Mouse (Mus musculus): ENCODE data around the gene Armh1. TPM values are rescaled to one million over a fixed set of nuclear protein-coding genes. Genes with fewer than 3 reads are reported as not detected.
"Not testable (repeated sequence)": the region's sequence is repeated elsewhere in the genome, so short reads cannot be mapped to it uniquely, and the experiment has no call there.

Armh1 gene
- polyA plus RNA-seq, 1 experiment, result 0.44 TPM

DNA sequence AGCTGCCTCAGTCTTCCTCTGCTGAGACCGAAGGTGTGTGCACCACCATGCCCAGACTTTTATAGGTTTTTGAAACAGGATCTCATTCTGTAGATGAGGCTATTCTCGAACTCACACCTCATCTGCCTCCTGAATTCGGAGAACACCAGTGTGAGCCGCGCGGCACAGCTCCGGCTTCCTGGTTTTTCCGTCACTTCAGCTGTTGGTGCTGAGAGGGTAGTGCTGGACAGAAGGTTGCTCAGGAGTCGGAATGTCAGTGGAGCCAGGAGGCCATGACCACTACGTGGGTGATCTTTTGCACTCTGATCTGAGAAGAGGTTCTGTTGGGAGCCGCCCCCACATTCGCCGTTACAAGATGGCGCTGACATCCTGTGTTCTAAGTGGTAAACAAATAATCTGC lies 60.1 kb downstream of the Armh1 start:
- 0 out of 2 replicates have a peak, but pooled peaks cover 2% of the 10 kb centered on the region for H3K4me1 ChIP-seq (replicated peaks; ENCODE audit: control insufficient read depth, insufficient read depth, low read length)
- no peak overlapping the region for H3K27ac ChIP-seq (ENCODE audit: control insufficient read depth, insufficient read depth, low read length)
- WGBS, result 97% methylated on average over 14 of the region's 14 CpGs
- TF ChIP-seq POLR2A (IDR thresholded peaks at IDR 0.05; ENCODE audit: control insufficient read depth, extremely low read depth, insufficient read depth, low read length, poor library complexity), result no peak
- TF ChIP-seq CTCF (IDR thresholded peaks at IDR 0.05; ENCODE audit: borderline replicate concordance, control insufficient read depth, extremely low read depth, insufficient read depth, low read length, poor library complexity), result no peak
- H3K27me3 ChIP-seq (ENCODE audit: control insufficient read depth, insufficient read depth, low read length), result no peaks in the 10 kb centered on the region
- H3K4me3 ChIP-seq (ENCODE audit: control insufficient read depth, insufficient read depth, low read length), result no peak overlapping the region
- H3K36me3 ChIP-seq (ENCODE audit: control insufficient read depth, insufficient read depth, low read length), result no peaks in the 10 kb centered on the region
- no peak for DNase-seq

DNA sequence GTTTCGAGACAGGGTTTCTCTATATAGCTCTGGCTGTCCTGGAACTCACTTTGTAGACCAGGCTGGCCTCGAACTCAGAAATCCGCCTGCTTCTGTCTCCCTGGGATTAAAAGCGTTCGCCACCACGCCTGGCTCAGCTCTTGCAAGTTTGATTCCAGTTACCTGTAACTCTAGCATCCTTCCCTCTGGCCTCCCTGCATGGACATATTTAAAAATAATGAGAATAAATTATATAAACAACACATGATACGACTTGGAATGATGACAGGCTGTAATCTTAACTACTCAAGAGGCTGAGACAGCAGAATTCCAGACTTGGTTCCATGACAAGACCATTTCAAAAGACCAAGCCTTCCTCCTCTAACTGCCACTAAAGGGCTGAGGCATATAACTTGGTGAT lies 61.3 kb downstream of the Armh1 start:
- 89% methylated on average over 7 of the region's 7 CpGs for WGBS
- 0 out of 2 replicates have a peak, but pooled peaks cover 2% of the 10 kb centered on the region for H3K4me1 ChIP-seq (replicated peaks; ENCODE audit: control insufficient read depth, insufficient read depth, low read length)

DNA sequence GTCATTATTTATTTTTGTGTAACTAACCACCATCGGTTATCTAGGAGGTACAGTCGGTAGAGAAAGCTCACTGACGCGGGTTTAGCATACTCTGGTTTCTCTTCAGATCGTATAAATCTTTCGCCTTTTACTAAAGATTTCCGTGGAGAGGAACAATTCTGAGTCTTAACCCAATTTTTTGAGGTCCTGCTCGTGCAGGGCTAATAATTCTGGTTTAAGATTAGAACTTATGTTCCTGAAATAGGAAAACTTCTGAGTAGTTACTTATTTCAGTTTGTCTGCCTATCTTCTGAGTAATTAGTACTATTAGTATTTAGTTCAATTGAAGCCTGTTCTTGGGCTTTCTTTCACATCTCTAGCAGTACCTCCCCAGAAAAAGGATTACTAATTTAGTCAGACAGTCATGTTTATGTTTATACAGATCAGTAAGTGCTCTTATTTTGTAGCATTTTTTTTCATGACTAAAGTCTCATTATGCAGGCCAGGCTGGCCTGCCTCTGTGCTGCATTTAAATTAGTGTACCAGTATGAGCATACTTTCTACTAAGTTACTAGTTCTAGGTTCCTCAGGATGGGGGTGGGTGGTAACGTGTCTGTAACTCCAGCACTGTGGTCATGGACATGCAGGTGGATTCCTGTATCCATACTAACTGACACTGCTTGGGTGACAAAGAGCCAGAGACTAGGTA lies 61.9 kb downstream of the Armh1 start:
- TF ChIP-seq CTCF (IDR thresholded peaks at IDR 0.05; ENCODE audit: borderline replicate concordance, control insufficient read depth, extremely low read depth, insufficient read depth, low read length, poor library complexity) (no peak), POLR2A (IDR thresholded peaks at IDR 0.05; ENCODE audit: control insufficient read depth, extremely low read depth, insufficient read depth, low read length, poor library complexity) (no peak)
- H3K27ac ChIP-seq (ENCODE audit: control insufficient read depth, insufficient read depth, low read length), result peak overlapping the region; percentile 24; the same call in 1 of the 2 replicates
- DNase-seq, result peak; percentile 22
- 2% methylated on average over 9 of the region's 9 CpGs for WGBS
- H3K4me3 ChIP-seq (ENCODE audit: control insufficient read depth, insufficient read depth, low read length), result no peak overlapping the region
- no peaks in the 10 kb centered on the region for H3K36me3 ChIP-seq (ENCODE audit: control insufficient read depth, insufficient read depth, low read length)
- no peaks in the 10 kb centered on the region for H3K27me3 ChIP-seq (ENCODE audit: control insufficient read depth, insufficient read depth, low read length)
- 0 out of 2 replicates have a peak, but pooled peaks cover 2% of the 10 kb centered on the region for H3K4me1 ChIP-seq (replicated peaks; ENCODE audit: control insufficient read depth, insufficient read depth, low read length)

More for the DNA sequence above, 61.3 kb downstream of the Armh1 start:
- 0 out of 2 replicates have a peak overlapping the region, but pooled peaks have one; percentile 24 for H3K27ac ChIP-seq (ENCODE audit: control insufficient read depth, insufficient read depth, low read length)
- TF ChIP-seq POLR2A (IDR thresholded peaks at IDR 0.05; ENCODE audit: control insufficient read depth, extremely low read depth, insufficient read depth, low read length, poor library complexity) (no peak), CTCF (IDR thresholded peaks at IDR 0.05; ENCODE audit: borderline replicate concordance, control insufficient read depth, extremely low read depth, insufficient read depth, low read length, poor library complexity) (no peak)
- DNase-seq, result no peak
- no peaks in the 10 kb centered on the region for H3K27me3 ChIP-seq (ENCODE audit: control insufficient read depth, insufficient read depth, low read length)
- no peaks in the 10 kb centered on the region for H3K36me3 ChIP-seq (ENCODE audit: control insufficient read depth, insufficient read depth, low read length)
- no peak overlapping the region for H3K4me3 ChIP-seq (ENCODE audit: control insufficient read depth, insufficient read depth, low read length)

DNA sequence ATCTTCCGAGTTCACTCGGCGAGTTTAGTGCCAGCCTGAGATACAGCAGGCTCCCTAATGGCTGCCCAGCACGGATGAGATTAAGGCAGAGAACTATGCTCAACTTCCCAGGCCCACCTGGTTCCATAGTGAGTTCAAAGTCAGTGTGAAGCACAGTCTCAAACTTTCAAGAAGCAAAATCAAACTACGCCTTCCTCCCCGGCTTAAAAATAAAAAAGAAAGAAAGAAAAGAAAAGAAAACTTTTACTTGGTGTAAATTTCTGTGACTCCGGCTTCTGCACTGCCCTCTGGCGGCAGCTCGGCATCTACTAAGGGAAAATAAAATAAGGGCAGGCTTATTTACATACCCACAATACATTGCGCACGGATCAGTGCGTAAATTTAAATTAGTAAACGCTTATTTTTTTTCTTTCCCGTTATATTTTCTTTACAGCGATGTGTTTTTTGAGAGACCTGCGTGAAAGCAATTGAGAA lies 62.5 kb downstream of the Armh1 start:
- peak; percentile 84 for DNase-seq
- under 1% methylated on average over 16 of the region's 16 CpGs for WGBS
- Histone ChIP-seq H3K27ac (ENCODE audit: control insufficient read depth, insufficient read depth, low read length) (peak overlapping the region; percentile 80), H3K4me1 (replicated peaks; ENCODE audit: control insufficient read depth, insufficient read depth, low read length) (0 out of 2 replicates have a peak, but pooled peaks cover 2% of the 10 kb centered on the region), H3K4me3 (ENCODE audit: control insufficient read depth, insufficient read depth, low read length) (peak overlapping the region; percentile 11), H3K27me3 (ENCODE audit: control insufficient read depth, insufficient read depth, low read length) (no peaks in the 10 kb centered on the region), H3K36me3 (ENCODE audit: control insufficient read depth, insufficient read depth, low read length) (no peaks in the 10 kb centered on the region)
- TF ChIP-seq CTCF (IDR thresholded peaks at IDR 0.05; ENCODE audit: borderline replicate concordance, control insufficient read depth, extremely low read depth, insufficient read depth, low read length, poor library complexity) (no peak), POLR2A (IDR thresholded peaks at IDR 0.05; ENCODE audit: control insufficient read depth, extremely low read depth, insufficient read depth, low read length, poor library complexity) (no peak)

DNA sequence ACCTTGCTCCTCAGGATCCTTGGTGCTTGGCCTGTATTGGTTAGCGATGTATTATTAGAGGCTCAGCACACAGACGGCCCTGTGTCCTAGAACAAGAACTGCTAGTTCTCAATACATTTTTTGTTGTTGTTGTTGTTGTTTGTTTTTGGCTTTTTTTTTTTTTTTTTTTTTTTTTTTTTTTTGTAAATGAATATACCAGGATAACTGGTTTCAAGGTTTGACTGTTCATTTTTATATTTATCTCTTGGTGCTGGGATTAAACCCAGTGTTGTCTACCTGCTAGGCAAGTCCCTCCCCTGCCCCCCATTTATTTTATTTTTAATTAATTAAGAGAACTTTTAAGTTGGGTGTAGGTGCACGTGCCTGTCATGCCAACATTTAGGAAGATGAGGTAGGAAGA lies 63.0 kb downstream of the Armh1 start:
- Histone ChIP-seq H3K27ac (ENCODE audit: control insufficient read depth, insufficient read depth, low read length) (peak overlapping the region; percentile 80), H3K36me3 (ENCODE audit: control insufficient read depth, insufficient read depth, low read length) (no peaks in the 10 kb centered on the region), H3K27me3 (ENCODE audit: control insufficient read depth, insufficient read depth, low read length) (no peaks in the 10 kb centered on the region), H3K4me3 (ENCODE audit: control insufficient read depth, insufficient read depth, low read length) (peak overlapping the region; percentile 11), H3K4me1 (replicated peaks; ENCODE audit: control insufficient read depth, insufficient read depth, low read length) (0 out of 2 replicates have a peak, but pooled peaks cover 2% of the 10 kb centered on the region)
- no peak for DNase-seq
- TF ChIP-seq CTCF (IDR thresholded peaks at IDR 0.05; ENCODE audit: borderline replicate concordance, control insufficient read depth, extremely low read depth, insufficient read depth, low read length, poor library complexity) (no peak), POLR2A (IDR thresholded peaks at IDR 0.05; ENCODE audit: control insufficient read depth, extremely low read depth, insufficient read depth, low read length, poor library complexity) (no peak)
- 66% methylated on average over 3 of the region's 3 CpGs for whole genome bisulfite sequencing

DNA sequence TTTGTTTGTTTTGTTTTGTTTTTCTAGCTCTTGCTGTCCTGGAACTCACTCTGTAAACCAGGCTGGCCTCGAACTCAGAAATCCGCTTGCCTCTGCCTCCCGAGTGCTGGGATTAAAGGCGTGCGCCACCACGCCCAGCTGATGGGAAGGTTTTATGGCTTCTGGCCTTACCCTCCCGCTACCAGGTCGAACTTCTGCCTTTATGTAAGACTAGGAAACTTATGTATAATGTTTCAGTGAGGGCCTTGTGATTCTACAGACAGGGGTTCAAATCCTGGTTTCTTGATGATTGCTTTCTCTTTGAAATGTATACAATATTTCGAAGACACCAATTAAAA lies 69.2 kb downstream of the Armh1 start:
- not testable (repeated sequence) for DNase-seq; H3K27ac ChIP-seq (ENCODE audit: control insufficient read depth, insufficient read depth, low read length); H3K27me3 ChIP-seq (ENCODE audit: control insufficient read depth, insufficient read depth, low read length); H3K4me1 ChIP-seq (replicated peaks; ENCODE audit: control insufficient read depth, insufficient read depth, low read length)
- H3K4me3 ChIP-seq (ENCODE audit: control insufficient read depth, insufficient read depth, low read length), result peak overlapping the region; percentile 55
- H3K36me3 ChIP-seq (ENCODE audit: control insufficient read depth, insufficient read depth, low read length), result peaks cover 11% of the 10 kb centered on the region
- 11% methylated on average over 9 of the region's 9 CpGs for WGBS
